Mouse (Mus musculus) urinary bladder, postnatal 14 days (tissue): ENCODE data around the gene Gm49398.
A peak's percentile ranks its signal among the peaks of the same experiment; 100 is the strongest.

ENCODE experiments used
- DNase-seq: peaks from one replicate; pipeline ENCODE4 v3.0.0; 2021; ENCODE audit warnings: low spot score

Gm49398 gene

DNA sequence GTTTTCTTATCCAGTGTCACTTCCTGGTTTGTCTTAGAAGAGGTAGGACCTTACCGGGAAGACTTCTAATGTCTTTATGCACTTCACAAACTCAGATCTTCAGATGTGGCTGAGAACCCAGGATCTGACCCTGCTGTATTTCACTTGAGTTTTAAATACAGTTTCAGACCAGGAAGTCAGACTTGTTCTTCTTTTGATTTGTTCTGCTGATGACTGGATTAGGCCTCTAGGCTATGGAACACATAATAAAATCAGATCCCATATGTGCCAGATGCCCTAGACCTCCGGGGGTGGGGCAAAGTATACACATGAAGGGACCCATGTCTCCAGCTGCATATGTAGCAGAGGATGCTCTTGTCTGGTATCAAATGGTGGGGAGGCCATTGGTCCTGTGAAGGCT, at the start of gene Gm49398:
Gene Gm49398 (minus strand): TSS at position 101 of the 400 bp plus-strand sequence.
- no peak for DNase-seq

DNA sequence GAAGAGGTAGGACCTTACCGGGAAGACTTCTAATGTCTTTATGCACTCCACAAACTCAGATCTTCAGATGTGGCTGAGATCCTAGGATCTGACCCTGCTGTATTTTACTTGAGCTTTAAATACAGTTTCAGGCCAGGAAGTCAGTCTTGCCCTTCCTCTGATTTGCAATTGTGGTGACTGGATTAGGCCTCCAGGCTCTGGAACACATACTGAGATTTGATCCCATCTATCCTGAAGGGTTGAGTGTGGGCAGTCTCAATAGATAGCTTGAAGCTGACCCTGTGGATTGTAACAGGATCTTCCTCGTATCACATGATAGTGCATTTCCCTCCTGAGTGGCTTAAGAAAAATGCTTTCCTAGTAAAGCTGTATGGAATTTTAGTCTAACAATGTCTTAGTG, 33.4 kb downstream of the Gm49398 start, which contains the start of gene Cts8:
Gene Cts8 (minus strand): TSS at position 101 of the 400 bp plus-strand sequence.
- no peak for DNase-seq

DNA sequence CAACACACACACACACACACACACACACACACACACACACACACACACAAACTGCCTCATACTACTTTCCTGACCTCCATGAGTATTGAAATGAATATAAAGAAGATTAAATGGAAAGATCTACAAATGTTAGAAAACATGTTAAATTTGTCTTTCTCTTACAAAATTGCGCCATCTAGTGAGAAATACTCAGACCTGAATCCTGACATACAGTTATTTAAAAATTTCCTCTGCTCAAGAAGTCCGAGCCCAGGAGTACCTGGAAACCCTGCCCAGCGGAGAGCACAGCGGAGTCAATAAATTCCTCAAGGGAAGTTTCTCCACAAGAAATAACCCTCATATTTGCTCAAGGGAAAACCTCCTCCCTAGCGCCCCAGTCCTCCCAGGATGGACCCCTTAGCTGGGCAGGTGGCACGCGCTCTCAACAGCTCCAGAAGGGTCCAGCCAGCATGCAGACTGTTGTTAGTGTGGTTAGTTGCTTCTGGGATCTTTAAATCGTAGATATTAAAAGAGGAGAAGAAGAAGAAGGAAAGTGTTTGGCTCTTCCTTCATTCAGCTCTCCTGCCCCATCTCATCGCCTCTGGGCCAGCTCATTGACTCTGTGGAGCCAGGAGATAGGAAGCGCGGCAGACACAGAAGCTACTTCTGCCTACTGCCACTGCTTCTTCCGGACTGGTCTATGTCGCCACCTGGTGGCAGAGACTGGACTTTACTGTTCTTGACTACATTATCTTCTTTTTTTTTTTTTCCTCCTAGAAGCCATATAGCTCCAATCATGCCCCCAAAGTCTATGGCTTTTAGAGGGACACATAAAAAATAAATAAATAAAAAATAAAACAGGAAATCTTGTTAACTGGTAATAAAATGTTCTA, 47.3 kb downstream of the Gm49398 start:
- DNase-seq = peak; percentile 38

DNA sequence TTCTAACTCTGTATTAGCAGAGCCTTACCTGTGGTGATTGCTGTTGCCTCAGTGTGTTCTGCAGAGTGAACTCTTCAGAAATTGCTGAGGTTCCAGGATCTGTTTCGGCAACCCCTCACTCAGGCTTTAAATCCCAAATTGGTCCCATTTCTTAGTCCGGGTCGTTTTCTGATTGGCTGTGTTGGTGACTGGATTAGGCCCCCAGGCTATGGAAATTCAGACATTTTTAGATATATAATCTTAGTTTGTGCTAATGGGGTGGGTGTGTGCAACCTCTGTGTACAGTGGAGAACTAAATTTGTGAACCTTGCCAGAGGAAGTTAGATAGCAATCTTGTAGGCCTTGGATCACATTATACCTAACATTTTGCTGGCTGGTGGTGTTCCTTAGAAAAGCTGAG, 85.3 kb downstream of the Gm49398 start, which contains the start of gene Cts6:
Gene Cts6 (minus strand): TSS at position 101 of the 400 bp plus-strand sequence.
- DNase-seq = no peak
